Mouse (Mus musculus): ENCODE results near the gene Irf2bp2.

The Irf2bp2 gene

GRCm38 (mm10) chr8:126586599-126587577, 6.9 kb downstream of the Irf2bp2 start:
- no peak for DNase-seq (ENCODE audit: low spot score)

GRCm38 (mm10) chr8:126586101-126586500, 7.7 kb downstream of the Irf2bp2 start:
- DNase-seq (ENCODE audit: low spot score): no peak

GRCm38 (mm10) chr8:126585561-126586031, 8.2 kb downstream of the Irf2bp2 start:
- no peak for DNase-seq (ENCODE audit: low spot score)

GRCm38 (mm10) chr8:126584844-126585231, 8.9 kb downstream of the Irf2bp2 start:
- DNase-seq (ENCODE audit: low spot score): no peak

- peak; percentile 94 for DNase-seq (ENCODE audit: low spot score)
Measured at GRCm38 (mm10) chr8:126583971-126584843, 9.6 kb downstream of the Irf2bp2 start.

DNA sequence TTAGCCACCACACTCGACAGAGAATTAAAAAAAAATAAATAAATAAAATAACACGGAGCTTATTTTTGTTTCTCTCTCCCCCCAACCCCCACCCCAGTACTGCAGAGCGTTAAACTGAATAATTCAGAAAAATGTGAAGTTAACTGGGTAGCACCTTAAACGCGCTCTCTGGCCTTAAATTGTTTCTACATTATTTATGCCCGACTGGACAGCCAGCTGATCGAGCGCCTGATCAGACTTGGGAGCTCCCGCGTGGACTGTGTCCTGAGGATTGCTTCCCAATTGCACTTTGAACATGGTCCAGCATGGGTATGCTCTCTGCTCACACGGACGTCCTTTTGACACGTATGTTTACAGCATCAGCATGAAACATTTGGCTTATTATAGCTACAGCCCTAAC, 10.3 kb downstream of the Irf2bp2 start:
- peak; percentile 75 for DNase-seq (ENCODE audit: low spot score)

DNA sequence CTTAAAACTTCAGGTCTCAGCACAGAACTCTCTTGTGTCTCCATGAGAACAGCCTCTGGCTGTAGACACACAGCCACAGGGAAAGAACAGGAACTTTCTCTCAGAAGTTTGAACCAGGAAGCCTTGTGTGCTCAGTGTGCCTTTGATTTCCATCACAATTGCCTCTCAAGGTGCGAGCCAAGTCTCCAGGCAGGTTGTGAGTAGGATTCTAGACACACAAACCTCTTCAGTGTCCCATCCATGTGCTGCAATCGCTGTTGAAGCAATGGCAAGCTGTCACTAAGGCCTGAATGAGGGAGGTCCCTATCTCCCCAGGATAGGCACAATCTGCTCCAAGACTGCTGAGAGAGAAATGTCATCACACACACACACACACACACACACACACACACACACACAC, 10.8 kb downstream of the Irf2bp2 start:
- DNase-seq (ENCODE audit: low spot score): no peak

DNA sequence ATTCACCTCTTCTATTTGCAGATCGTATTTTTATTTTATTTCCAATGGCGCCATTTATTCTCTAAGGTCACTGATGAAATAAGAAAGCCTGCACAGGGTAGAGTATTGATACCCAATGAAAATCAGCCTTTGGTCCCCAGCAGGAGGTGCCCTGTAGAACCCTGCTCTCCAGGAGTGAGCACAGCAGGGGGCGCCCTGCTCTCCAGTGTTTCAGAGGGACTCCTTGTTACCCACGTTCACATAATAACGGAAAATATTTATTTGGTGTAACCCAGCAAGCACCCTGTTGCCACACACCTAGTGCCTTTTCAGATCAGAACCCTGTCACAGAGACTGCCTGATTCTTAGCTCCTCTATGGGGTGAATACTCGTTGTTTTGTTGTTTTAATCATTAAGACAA, 11.3 kb downstream of the Irf2bp2 start:
- DNase-seq (ENCODE audit: low spot score): no peak

- DNase-seq (ENCODE audit: low spot score): no peak
Measured at GRCm38 (mm10) chr8:126581662-126582061, 12.1 kb downstream of the Irf2bp2 start.

DNA sequence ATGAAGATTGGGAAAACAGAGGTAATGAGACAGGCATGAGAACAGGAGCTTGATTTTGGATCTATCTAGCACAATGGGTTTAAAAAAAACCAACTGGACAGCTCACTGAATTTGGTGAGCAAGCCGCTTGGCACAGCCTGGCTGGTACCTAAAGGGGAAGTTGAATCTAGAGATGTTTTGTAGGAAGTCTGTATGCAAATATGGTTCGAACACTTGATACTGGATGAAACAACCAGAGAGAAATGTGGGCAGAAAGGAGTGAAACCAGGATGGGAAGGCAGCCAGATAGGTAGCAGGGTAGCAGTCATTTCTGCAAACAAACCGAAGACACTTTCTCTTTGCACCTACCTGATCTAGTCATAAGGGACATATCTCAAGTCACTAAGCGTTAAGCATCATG, 13.0 kb downstream of the Irf2bp2 start:
- no peak for DNase-seq (ENCODE audit: low spot score)

DNA sequence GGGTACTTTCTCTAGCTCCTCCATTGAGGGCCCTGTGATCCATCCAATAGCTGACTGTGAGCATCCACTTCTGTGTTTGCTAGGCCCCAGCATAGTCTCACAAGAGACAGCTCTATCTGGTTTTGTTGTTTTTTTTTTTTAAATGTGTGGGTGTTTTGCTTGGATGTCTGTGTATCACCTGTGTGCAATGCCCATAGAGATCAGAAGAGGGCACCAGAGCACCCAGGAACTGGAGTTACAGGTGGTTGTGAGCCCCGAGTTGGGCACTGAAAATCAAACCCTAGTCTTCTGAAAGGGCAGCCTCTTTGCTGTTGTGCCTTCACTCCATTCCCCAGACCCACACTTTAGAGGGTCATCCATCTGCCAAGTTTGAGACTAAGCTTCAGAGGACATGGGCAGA, 13.7 kb downstream of the Irf2bp2 start:
- DNase-seq (ENCODE audit: low spot score): no peak

- no peak for DNase-seq (ENCODE audit: low spot score)
Measured at GRCm38 (mm10) chr8:126578641-126579040, 15.1 kb downstream of the Irf2bp2 start.

DNA sequence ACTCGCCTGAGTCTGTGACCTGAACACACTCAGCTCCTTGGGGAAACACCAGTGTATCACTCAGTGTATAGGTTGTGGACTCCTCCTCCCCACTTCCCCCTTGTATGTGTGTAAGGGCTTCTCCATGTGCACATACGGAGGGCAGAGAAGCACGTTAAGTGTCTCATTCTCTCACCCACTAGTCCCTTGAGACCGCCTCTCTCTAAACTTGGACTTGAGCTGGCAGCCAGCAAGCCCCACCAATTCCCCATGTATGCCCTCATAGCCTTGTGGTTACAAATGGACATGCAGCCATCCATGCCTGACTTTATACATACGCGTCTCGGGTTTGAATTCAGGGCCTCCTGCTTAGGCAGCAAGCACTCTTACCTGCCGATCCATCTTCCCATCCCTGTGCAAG, 16.9 kb downstream of the Irf2bp2 start:
- DNase-seq (ENCODE audit: low spot score): no peak

GRCm38 (mm10) chr8:126576086-126576485, 17.7 kb downstream of the Irf2bp2 start:
- DNase-seq (ENCODE audit: low spot score): no peak

- no peak for DNase-seq (ENCODE audit: low spot score)
Measured at GRCm38 (mm10) chr8:126574882-126575637, 18.7 kb downstream of the Irf2bp2 start.

GRCm38 (mm10) chr8:126573878-126574277, 19.9 kb downstream of the Irf2bp2 start:
- DNase-seq (ENCODE audit: low spot score): no peak

DNA sequence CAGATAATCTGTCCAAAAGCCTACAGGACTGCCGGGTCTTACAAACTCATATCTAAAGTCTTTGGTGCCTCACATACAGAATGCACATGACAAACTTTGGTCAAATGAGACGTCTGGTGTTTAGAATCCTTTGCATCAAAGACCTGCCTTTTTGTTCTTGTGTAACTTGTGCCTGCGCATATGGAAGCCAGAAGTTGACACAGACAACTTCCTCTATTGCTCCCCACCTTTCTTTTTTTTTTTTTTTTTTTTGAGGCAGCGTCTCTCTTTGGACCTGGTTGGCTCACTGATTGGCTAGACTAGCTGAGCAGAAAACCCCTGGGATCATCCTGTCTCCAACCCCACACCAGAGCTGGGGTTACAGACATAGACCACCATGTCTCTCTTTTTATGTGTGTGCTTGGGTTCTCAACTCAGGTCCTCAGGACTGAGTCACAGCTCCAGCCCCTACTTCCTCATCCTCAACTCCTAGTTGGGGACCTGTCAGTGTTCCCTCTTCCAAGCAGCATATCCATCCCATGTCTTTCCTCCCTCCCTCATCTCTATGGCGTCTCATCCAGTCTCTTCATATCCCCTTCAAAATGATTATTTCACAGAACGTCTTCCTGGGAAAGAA, 20.6 kb downstream of the Irf2bp2 start:
- no peak for DNase-seq (ENCODE audit: low spot score)

- no peak for DNase-seq (ENCODE audit: low spot score)
Measured at GRCm38 (mm10) chr8:126571065-126571660, 22.6 kb downstream of the Irf2bp2 start.

GRCm38 (mm10) chr8:126570521-126571040, 23.2 kb downstream of the Irf2bp2 start:
- no peak for DNase-seq (ENCODE audit: low spot score)

DNA sequence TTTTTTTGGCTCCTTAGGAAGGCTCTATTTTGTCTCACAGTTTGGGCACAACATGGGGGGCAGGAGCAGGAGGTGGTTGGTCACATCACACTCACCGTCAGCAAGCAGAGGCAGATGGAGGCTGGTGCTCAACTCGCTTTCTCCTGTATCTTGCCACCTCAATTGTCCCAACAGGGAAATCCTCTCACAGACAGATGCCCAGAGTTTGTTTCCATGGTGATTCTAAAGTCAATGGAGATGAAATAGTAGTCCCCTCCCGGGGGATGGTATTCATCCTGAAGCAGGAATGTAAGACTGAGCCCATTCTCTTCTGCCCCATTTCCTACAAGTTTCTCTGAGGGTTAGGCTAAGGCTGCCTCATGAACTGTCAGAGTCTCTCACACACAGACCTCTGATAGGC, 23.7 kb downstream of the Irf2bp2 start:
- DNase-seq (ENCODE audit: low spot score): peak; percentile 48

GRCm38 (mm10) chr8:126569638-126570037, 24.1 kb downstream of the Irf2bp2 start:
- DNase-seq (ENCODE audit: low spot score): no peak

Data from embryo, embryonic 10.5 days (tissue).